Mouse (Mus musculus) megakaryocyte, embryonic 14.5 days (primary cell): Measurements from ENCODE around the gene Gtf2ird1.

Experiments used
- FLI1 ChIP-seq: IDR thresholded peaks from 2 replicates; pipeline ENCODE4 v1.6.1; 2012; ENCODE audit warnings: low read length, inconsistent platforms, mixed read lengths
- GATA1 ChIP-seq: IDR thresholded peaks from 3 replicates; pipeline ENCODE4 v1.6.1; 2012; ENCODE audit warnings: mixed read lengths, low read length, inconsistent platforms, borderline replicate concordance

DNA sequence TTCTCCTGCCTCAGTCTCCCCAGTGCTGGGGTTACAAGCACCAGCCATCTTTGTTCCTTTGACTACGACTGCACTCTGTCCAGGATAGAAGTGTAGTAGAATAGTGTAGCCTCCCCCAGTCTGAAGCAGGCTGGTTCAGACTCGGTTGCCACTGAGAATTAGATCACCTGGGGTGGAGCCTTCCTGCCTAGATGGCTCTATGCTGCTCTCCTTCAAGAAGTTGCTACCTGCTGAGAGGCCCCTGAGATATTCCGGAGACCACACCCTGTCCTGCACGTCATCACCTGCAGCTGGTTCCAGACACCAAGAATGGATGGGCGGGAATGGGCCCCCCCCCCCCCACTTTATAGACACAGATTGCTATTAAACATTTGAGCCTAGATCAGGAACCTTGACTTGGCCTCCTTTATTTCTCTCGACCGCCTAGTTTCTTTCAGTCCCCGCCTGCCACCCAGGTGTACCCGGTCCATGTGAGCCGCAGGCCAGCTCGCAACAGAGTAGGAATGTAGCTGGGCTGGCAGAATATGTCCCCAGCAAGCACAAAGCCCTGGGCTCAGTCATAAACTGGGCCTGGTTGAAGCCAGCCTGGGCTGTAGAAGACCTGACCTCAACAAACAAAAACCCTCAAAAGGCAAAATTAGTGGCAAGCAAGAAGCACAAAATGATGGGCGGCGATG is 19.6 kb downstream of the Gtf2ird1 start:
- TF ChIP-seq GATA1, result no peak
- TF ChIP-seq FLI1, result no peak
